Comparison of ENCODE assay signal across 11 mouse cellular contexts in genomic region chr5:100751655-100752054, GRCm38 (mm10). TPM values are rescaled to one million over a fixed set of nuclear protein-coding genes. Genes with fewer than 3 reads are reported as not detected.
DNase-seq lines count a peak whose midpoint lies in the region; ATAC-seq and TF ChIP-seq lines count a peak whose summit lies in the region.
"Had no signal": no experiment of that assay in that cellular context is flagged by ENCODE, and none has a peak within 500 bp of the region (broad histone marks: within the 10 kb centered on the region; RNA-seq: fewer than 3 reads in every experiment).

No protein-coding gene starts in this region.

- no peak overlapping the region for H3K9ac ChIP-seq in forebrain, embryonic 13.5 days
- no peak overlapping the region for H3K9ac ChIP-seq in forebrain, embryonic 15.5 days (replicated peaks)
- H3K9ac ChIP-seq in CH12.LX (ENCODE audit: insufficient read depth, low read depth), result no peak overlapping the region
- no peak overlapping the region for H3K9ac ChIP-seq in hindbrain, embryonic 13.5 days

- no peak for TF ChIP-seq CTCF in CH12.LX (conservative IDR thresholded peaks at IDR 0.05 in 1 of 2, IDR thresholded peaks at IDR 0.05 in 1 of 2; ENCODE audit: low read depth in 2 of 2, low read length in 2 of 2)

- dilution Hi-C loops in CH12.LX (cut with MboI; ENCODE audit: extremely low pct_ligation_motif_present, extremely low pct_unique_long_range_greater_than_20kb, low sequenced_read_pairs), result no loop called here

- H3K9me3 ChIP-seq in forebrain, embryonic 13.5 days (replicated peaks), result no peaks in the 10 kb centered on the region
- no peaks in the 10 kb centered on the region for H3K9me3 ChIP-seq in forebrain, embryonic 15.5 days
- peaks cover 6% of the 10 kb centered on the region for H3K9me3 ChIP-seq in CH12.LX (replicated peaks; ENCODE audit: low read length)
- H3K9me3 ChIP-seq in hindbrain, embryonic 13.5 days, result no peaks in the 10 kb centered on the region

- peak; percentile 58; the same call in 1 of the 2 replicates for TF ChIP-seq EP300 in CH12.LX (IDR thresholded peaks at IDR 0.05; ENCODE audit: low read length)

- in situ Hi-C loops in CH12.LX (cut with MboI; ENCODE audit: low pct_ligation_motif_present, low pct_unique_long_range_greater_than_20kb, low sequenced_read_pairs), result no loop called here

- H3K27ac ChIP-seq in forebrain, embryonic 13.5 days, result peak overlapping the region; percentile 48; the same call in 1 of the 2 replicates
- H3K27ac ChIP-seq in forebrain, embryonic 15.5 days (replicated peaks), result no peak overlapping the region
- peak overlapping the region; percentile 66 for H3K27ac ChIP-seq in CH12.LX (ENCODE audit: insufficient read depth, low read depth)
- H3K27ac ChIP-seq in hindbrain, embryonic 13.5 days, result no peak overlapping the region

- no peak for TF ChIP-seq POLR2A in CH12.LX (IDR thresholded peaks at IDR 0.05; ENCODE audit: low read depth, low read length)

- WGBS in forebrain, embryonic 13.5 days, result 53% methylated on average over 4 of the region's 4 CpGs
- WGBS in forebrain, embryonic 15.5 days, result 51% methylated on average over 4 of the region's 4 CpGs
- 51% methylated on average over 4 of the region's 4 CpGs for WGBS in hindbrain, embryonic 13.5 days

- TF ChIP-seq RAD21 in CH12.LX (IDR thresholded peaks at IDR 0.05; ENCODE audit: low read depth, low read length), result no peak

- H3K4me2 ChIP-seq in forebrain, embryonic 13.5 days, result no peak overlapping the region
- H3K4me2 ChIP-seq in forebrain, embryonic 15.5 days (replicated peaks), result no peak overlapping the region
- peak overlapping the region; percentile 18; the same call in 1 of the 2 replicates for H3K4me2 ChIP-seq in CH12.LX (ENCODE audit: insufficient read depth, low read depth, poor library complexity, severe bottlenecking)
- H3K4me2 ChIP-seq in hindbrain, embryonic 13.5 days, result no peak overlapping the region

- intact Hi-C loops in left cerebral cortex, postnatal 10 days (cut with DNase I), result no loop called here

- DNase-seq in CH12.LX (ENCODE audit: extremely low read depth), result peak; percentile 64
- DNase-seq in retina, postnatal 1 day, result peak; percentile 86
- no peak for DNase-seq in left cerebral cortex, postnatal 10 days (ENCODE audit: extremely low spot score in 1 of 2, low spot score in 2 of 2)
- no peak for DNase-seq in lung, postnatal 4 days
- no peak for DNase-seq in yolk sac, embryonic 10.5 days (ENCODE audit: low spot score)
- DNase-seq: cerebellum, adult 11 months; kidney, postnatal 10 days; lung, adult 18-20 months had no signal

- no peaks in the 10 kb centered on the region for H3K36me3 ChIP-seq in forebrain, embryonic 13.5 days (ENCODE audit: poor library complexity, severe bottlenecking)
- H3K36me3 ChIP-seq in forebrain, embryonic 15.5 days, result no peaks in the 10 kb centered on the region
- no peaks in the 10 kb centered on the region for H3K36me3 ChIP-seq in CH12.LX (replicated peaks in 1 of 2; ENCODE audit: control insufficient read depth in 1 of 2, insufficient read depth in 1 of 2, low read length in 1 of 2)
- H3K36me3 ChIP-seq in hindbrain, embryonic 13.5 days, result no peaks in the 10 kb centered on the region

- H3K4me1 ChIP-seq in forebrain, embryonic 13.5 days, result 0 out of 2 replicates have a peak, but pooled peaks cover 4% of the 10 kb centered on the region
- no peaks in the 10 kb centered on the region for H3K4me1 ChIP-seq in forebrain, embryonic 15.5 days
- H3K4me1 ChIP-seq in CH12.LX (ENCODE audit: control insufficient read depth in 1 of 2, insufficient read depth in 2 of 2), result peaks cover 21 to 53% of the 10 kb centered on the region in 2 experiments
- H3K4me1 ChIP-seq in hindbrain, embryonic 13.5 days (replicated peaks), result peaks cover 15% of the 10 kb centered on the region

- H3K79me2 ChIP-seq in CH12.LX (replicated peaks; ENCODE audit: control insufficient read depth, extremely low read depth, insufficient read depth, poor library complexity, severe bottlenecking), result no peaks in the 10 kb centered on the region

- ATAC-seq in forebrain, embryonic 13.5 days, result no peak
- no peak for ATAC-seq in forebrain, embryonic 15.5 days (replicated peaks)
- ATAC-seq in hindbrain, embryonic 13.5 days (ENCODE audit: low FRiP score), result peak; percentile 36; the same call in 1 of the 2 replicates

- H3K4me3 ChIP-seq in forebrain, embryonic 13.5 days, result no peak overlapping the region
- no peak overlapping the region for H3K4me3 ChIP-seq in forebrain, embryonic 15.5 days
- H3K4me3 ChIP-seq in CH12.LX (replicated peaks in 1 of 3; ENCODE audit: low read depth in 2 of 3, low read length in 2 of 3, poor library complexity in 1 of 3), result no peak overlapping the region
- no peak overlapping the region for H3K4me3 ChIP-seq in hindbrain, embryonic 13.5 days

- no peaks in the 10 kb centered on the region for H3K27me3 ChIP-seq in forebrain, embryonic 13.5 days
- no peaks in the 10 kb centered on the region for H3K27me3 ChIP-seq in forebrain, embryonic 15.5 days
- H3K27me3 ChIP-seq in CH12.LX (replicated peaks), result no peaks in the 10 kb centered on the region
- no peaks in the 10 kb centered on the region for H3K27me3 ChIP-seq in hindbrain, embryonic 13.5 days

TF ChIP-seq in CH12.LX, 34 proteins besides CTCF, POLR2A, EP300 and RAD21:
- TF ChIP-seq SIN3A (IDR thresholded peaks at IDR 0.05; ENCODE audit: low read length) (0 out of 2 replicates have a peak, but pooled peaks have one; percentile 55), NRF1 (IDR thresholded peaks at IDR 0.05; ENCODE audit: low read depth, low read length) (0 out of 2 replicates have a peak, but pooled peaks have one; percentile 21), MAFK (IDR thresholded peaks at IDR 0.05; ENCODE audit: insufficient replicate concordance, low read length) (0 out of 2 replicates have a peak, but pooled peaks have one; percentile 39), CHD1 (IDR thresholded peaks at IDR 0.05; ENCODE audit: low read depth, low read length) (no peak), TBP (conservative IDR thresholded peaks at IDR 0.05; ENCODE audit: low read depth, low read length) (no peak), USF2 (conservative IDR thresholded peaks at IDR 0.05; ENCODE audit: low read depth, low read length) (no peak), JUN (IDR thresholded peaks at IDR 0.05; ENCODE audit: insufficient read depth, low read depth, low read length) (0 out of 2 replicates have a peak, but pooled peaks have one; percentile 29), GABPA (IDR thresholded peaks at IDR 0.05; ENCODE audit: insufficient replicate concordance, low read depth, low read length) (peak; percentile 51; the same call in 1 of the 2 replicates), PAX5 (IDR thresholded peaks at IDR 0.05; ENCODE audit: low read length) (no peak), E2F4 (IDR thresholded peaks at IDR 0.05; ENCODE audit: insufficient replicate concordance, low read depth, low read length) (no peak), POLR2AphosphoS2 (IDR thresholded peaks at IDR 0.05; ENCODE audit: low read depth, low read length) (no peak), MXI1 (IDR thresholded peaks at IDR 0.05; ENCODE audit: low read depth, low read length) (0 out of 2 replicates have a peak, but pooled peaks have one; percentile 33), ELF1 (IDR thresholded peaks at IDR 0.05; ENCODE audit: low read depth, low read length) (no peak), MEF2A (IDR thresholded peaks at IDR 0.05; ENCODE audit: borderline replicate concordance, low read depth, low read length) (0 out of 2 replicates have a peak, but pooled peaks have one; percentile 13), TCF12 (IDR thresholded peaks at IDR 0.05; ENCODE audit: low read depth, low read length) (peak; percentile 67; the same call in 1 of the 2 replicates), MAX (IDR thresholded peaks at IDR 0.05; ENCODE audit: low read length) (0 out of 2 replicates have a peak, but pooled peaks have one; percentile 53), ETS1 (conservative IDR thresholded peaks at IDR 0.05; ENCODE audit: low read depth, low read length) (peak; percentile 58)

RNA-seq across cellular contexts. Expression of gene Hpse, which starts 32.1 kb away (rescaled TPM):
- polyA plus RNA-seq in forebrain, embryonic 13.5 days (2015; fragmentation: Nextera tagmentation; extraction: Ambion mirVana), result 0.25 and 0.49 TPM in 2 replicates
- polyA plus RNA-seq in forebrain, embryonic 15.5 days (2015; fragmentation: Nextera tagmentation; extraction: Ambion mirVana), result 0.24 and 0.26 TPM in 2 replicates
- total RNA-seq in CH12.LX (2012; rRNA removed) (8.0 and 9.5 TPM in 2 replicates), CH12.LX (2014; rRNA removed) (3.8 and 4.0 TPM in 2 replicates)
- 3.3 and 3.7 TPM in 2 replicates for polyA plus RNA-seq in CH12.LX (2012; ENCODE audit: insufficient read length, low read depth)
- polyA plus RNA-seq in hindbrain, embryonic 13.5 days (2015; fragmentation: Nextera tagmentation; extraction: Ambion mirVana), result 0.74 and 0.87 TPM in 2 replicates
- total RNA-seq in left cerebral cortex, postnatal 10 days (2021), result 1 to 10 TPM; 2.5 to 2.7 TPM

RNA-seq across cellular contexts. Expression of gene Helq, which starts 46.7 kb away (rescaled TPM):
- polyA plus RNA-seq in forebrain, embryonic 13.5 days (2015; fragmentation: Nextera tagmentation; extraction: Ambion mirVana), result 22.0 and 23.3 TPM in 2 replicates
- polyA plus RNA-seq in forebrain, embryonic 15.5 days (2015; fragmentation: Nextera tagmentation; extraction: Ambion mirVana), result 20.8 and 21.3 TPM in 2 replicates
- 12.1 and 19.6 TPM in 2 replicates for total RNA-seq in CH12.LX (2012; rRNA removed)
- total RNA-seq in CH12.LX (2014; rRNA removed), result 13.1 and 15.7 TPM in 2 replicates
- polyA plus RNA-seq in CH12.LX (2012; ENCODE audit: insufficient read length, low read depth), result 24.3 and 31.4 TPM in 2 replicates
- 18.6 and 21.1 TPM in 2 replicates for polyA plus RNA-seq in hindbrain, embryonic 13.5 days (2015; fragmentation: Nextera tagmentation; extraction: Ambion mirVana)
- 10 to 100 TPM; 17.8 to 19.9 TPM for total RNA-seq in left cerebral cortex, postnatal 10 days (2021)

RNA-seq across cellular contexts. Expression of gene Mrps18c, which starts 46.8 kb away (rescaled TPM):
- polyA plus RNA-seq in forebrain, embryonic 13.5 days (2015; fragmentation: Nextera tagmentation; extraction: Ambion mirVana), result 168 and 195 TPM in 2 replicates
- polyA plus RNA-seq in forebrain, embryonic 15.5 days (2015; fragmentation: Nextera tagmentation; extraction: Ambion mirVana), result 151 and 152 TPM in 2 replicates
- total RNA-seq in CH12.LX (2012; rRNA removed) (87.2 and 121 TPM in 2 replicates), CH12.LX (2014; rRNA removed) (111 and 141 TPM in 2 replicates)
- polyA plus RNA-seq in CH12.LX (2012; ENCODE audit: insufficient read length, low read depth), result 185 and 216 TPM in 2 replicates
- 171 and 184 TPM in 2 replicates for polyA plus RNA-seq in hindbrain, embryonic 13.5 days (2015; fragmentation: Nextera tagmentation; extraction: Ambion mirVana)
- 10 to 100 TPM; 56.0 to 57.8 TPM for total RNA-seq in left cerebral cortex, postnatal 10 days (2021)

Comparison
In these comparisons a context has a peak if more than half of its experiments do, and no peak if none do; other contexts are left out.
1. H3K27ac ChIP-seq: peak in forebrain, embryonic 13.5 days (single experiment) and CH12.LX (single experiment); none in forebrain, embryonic 15.5 days (single experiment) and hindbrain, embryonic 13.5 days (single experiment).
2. DNase-seq: peak in CH12.LX (single experiment) and retina, postnatal 1 day (single experiment); none in left cerebral cortex, postnatal 10 days (0 of 2), lung, postnatal 4 days (0 of 2) and yolk sac, embryonic 10.5 days (single experiment).